Mouse (Mus musculus) G1E (cell line): Measurements from ENCODE around the gene Mrps26.

Source experiments
- CTCF ChIP-seq: IDR thresholded peaks from 2 replicates; pipeline ENCODE4 v1.5.1; 2012; ENCODE audit warnings: low read depth, low read length, inconsistent platforms, mixed read lengths
- TAL1 ChIP-seq: conservative IDR thresholded peaks from 2 replicates; pipeline ENCODE4 v1.6.1; 2012; ENCODE audit warnings: low read depth, low read length, inconsistent platforms, mixed read lengths

- TF ChIP-seq TAL1 (no peak), CTCF (no peak)
Observed at GRCm38 (mm10) chr2:130589761-130590160, 26.2 kb downstream of the Mrps26 start.
